Mouse (Mus musculus) liver, postnatal 0 days (tissue): Measurements from ENCODE around the gene Ptprd.

ENCODE experiments used
- CTCF ChIP-seq: sonication (generic); IDR thresholded peaks from 2 replicates; pipeline ENCODE4 v1.5.1; 2016; ENCODE audit warnings: antibody characterized with exemption, low read depth
- EP300 ChIP-seq: IDR thresholded peaks from 2 replicates; pipeline ENCODE4 v1.6.1; 2016; ENCODE audit warnings: antibody characterized with exemption, low read depth, mild to moderate bottlenecking

- TF ChIP-seq EP300 (no peak), CTCF (no peak)
Measured at GRCm38 (mm10) chr4:76023756-76024501, 2187.8 kb downstream of the Ptprd start.
